Mouse (Mus musculus) central nervous system, embryonic 14 days (tissue): Measurements from ENCODE around the gene Kif24. TPM values are rescaled to one million over a fixed set of nuclear protein-coding genes. Genes with fewer than 3 reads are reported as not detected.

Source experiments
- polyA plus RNA-seq: library from polyadenylated mRNA; depleted of rRNA; stranded (reverse); fragments of >200 nt; gene quantifications from 2 replicates; pipeline ENCODE4 v1.2.3, GENCODE M21; 2012; rRNA removed

Kif24 gene
- 4.3 and 5.0 TPM in 2 replicates for polyA plus RNA-seq

GRCm38 (mm10) chr4:41464345-41465286 is at the start of gene Kif24, which contains the start of gene Nudt2:
Gene Kif24, minus strand, starts transcription at chr4:41464887.
Gene Nudt2, plus strand, starts transcription at chr4:41465151.

GRCm38 (mm10) chr4:41502986-41503412 is 38.3 kb upstream of the Kif24 start, which contains the start of gene AI464131:
Gene AI464131, minus strand, starts transcription at chr4:41503076.

GRCm38 (mm10) chr4:41348584-41349198 is 116.0 kb downstream of the Kif24 start, which contains the start of gene Ubap1:
Gene Ubap1, plus strand, starts transcription at chr4:41348996.

Other genes with a start within 250 kb of the Kif24 start
- 52.7 and 59.7 TPM in 2 replicates for gene Ubap2, start 189.7 kb downstream of the Kif24 start, polyA plus RNA-seq
- 47.7 and 50.4 TPM in 2 replicates for gene Dcaf12, start 150.0 kb downstream of the Kif24 start, polyA plus RNA-seq
- gene Ubap1, start 115.9 kb downstream of the Kif24 start, polyA plus RNA-seq = 52.9 and 56.0 TPM in 2 replicates
- 43.1 and 49.1 TPM in 2 replicates for gene Nudt2, start 264 bp upstream of the Kif24 start, polyA plus RNA-seq
- 4.6 and 6.7 TPM in 2 replicates for gene AI464131, start 38.2 kb upstream of the Kif24 start, polyA plus RNA-seq
- 8.3 and 11.9 TPM in 2 replicates for gene 1110017D15Rik, start 52.4 kb upstream of the Kif24 start, polyA plus RNA-seq
- gene Fam219a, start 104.7 kb upstream of the Kif24 start, polyA plus RNA-seq = 75.4 and 86.6 TPM in 2 replicates
- gene Dnaic1, start 104.9 kb upstream of the Kif24 start, polyA plus RNA-seq = 2.3 and 2.9 TPM in 2 replicates
- gene Enho, start 175.4 kb upstream of the Kif24 start, polyA plus RNA-seq = 86.9 and 96.7 TPM in 2 replicates
- gene Cntfr, start 232.2 kb upstream of the Kif24 start, polyA plus RNA-seq = 63.3 and 84.9 TPM in 2 replicates
- 34.2 and 80.9 TPM in 2 replicates for gene Il11ra1, start 235.1 kb upstream of the Kif24 start, polyA plus RNA-seq
- 56.4 and 56.9 TPM in 2 replicates for gene Rpp25l, start 248.6 kb upstream of the Kif24 start, polyA plus RNA-seq